Mouse (Mus musculus) granulocyte monocyte progenitor cell, adult 5-6 weeks (primary cell): ENCODE results near the gene Gch1. TPM values are rescaled to one million over a fixed set of nuclear protein-coding genes. Genes with fewer than 3 reads are reported as not detected.

Experiments used
- ATAC-seq: replicated peaks from 2 replicates; pipeline ENCODE4 v1.8.0; 2016; ENCODE audit warnings: mild to moderate bottlenecking, moderate TSS enrichment, inconsistent platforms; ENCODE audit not compliant: poor library complexity, severe bottlenecking
- total RNA-seq, 2 experiments: library from RNA; stranded (forward) in 1 of 2; stranded (reverse) in 1 of 2; fragments of 200-712, 200-1000 nt in 1 of 2; fragments of >200 nt in 1 of 2; fragmentation: Nextera tagmentation in 1 of 2; gene quantifications; 2 replicates each; pipeline ENCODE4 v1.2.3; 2014 to 2017

The Gch1 gene
- total RNA-seq, 2 experiments from 2014 or later = 0.41 to 3.3 TPM

GRCm38 (mm10) chr14:47104246-47105173 is 84.7 kb downstream of the Gch1 start:
- ATAC-seq = peak; percentile 52

Other genes starting within 250 kb of the Gch1 start
- 69.3 and 69.4 TPM in 2 replicates for gene Wdhd1, start 87.4 kb upstream of the Gch1 start, total RNA-seq (2014; fragmentation: Nextera tagmentation)
- gene Wdhd1, start 87.4 kb upstream of the Gch1 start, total RNA-seq (2017) = 105 and 136 TPM in 2 replicates
- 18.5 and 21.7 TPM in 2 replicates for gene Socs4, start 87.5 kb upstream of the Gch1 start, total RNA-seq (2014; fragmentation: Nextera tagmentation)
- gene Socs4, start 87.5 kb upstream of the Gch1 start, total RNA-seq (2017) = 30.5 and 32.7 TPM in 2 replicates
- gene Mapk1ip1l, start 108.9 kb upstream of the Gch1 start, total RNA-seq (2014; fragmentation: Nextera tagmentation) = 74.2 and 86.7 TPM in 2 replicates
- gene Mapk1ip1l, start 108.9 kb upstream of the Gch1 start, total RNA-seq (2017) = 42.9 and 51.7 TPM in 2 replicates
- 5.3 and 11.2 TPM in 2 replicates for gene Lgals3, start 178.3 kb upstream of the Gch1 start, total RNA-seq (2014; fragmentation: Nextera tagmentation)
- 9.5 and 10.8 TPM in 2 replicates for gene Lgals3, start 178.3 kb upstream of the Gch1 start, total RNA-seq (2017)
- 22.0 and 42.3 TPM in 2 replicates for gene Dlgap5, start 229.0 kb upstream of the Gch1 start, total RNA-seq (2014; fragmentation: Nextera tagmentation)
- 71.8 and 72.0 TPM in 2 replicates for gene Dlgap5, start 229.0 kb upstream of the Gch1 start, total RNA-seq (2017)